Mouse (Mus musculus): ENCODE data around the gene Golm1. TPM values are rescaled to one million over a fixed set of nuclear protein-coding genes. Genes with fewer than 3 reads are reported as not detected.

The Golm1 gene
- polyA plus RNA-seq, 1 experiment, result 3.0 TPM

GRCm38 (mm10) chr13:59648598-59648997 lies 27.0 kb downstream of the Golm1 start:
- TF ChIP-seq POLR2A (IDR thresholded peaks at IDR 0.05; ENCODE audit: control insufficient read depth, low read depth, low read length) (no peak), CTCF (IDR thresholded peaks at IDR 0.05; ENCODE audit: control insufficient read depth, insufficient read depth, insufficient replicate concordance, low read depth, low read length) (no peak)
- no peaks in the 10 kb centered on the region for H3K36me3 ChIP-seq (ENCODE audit: control insufficient read depth, insufficient read depth, low read length)
- H3K27ac ChIP-seq (ENCODE audit: control insufficient read depth, insufficient read depth, low read depth, low read length), result no peak overlapping the region
- no peak overlapping the region for H3K4me3 ChIP-seq (ENCODE audit: control insufficient read depth, low read depth, low read length)
- H3K27me3 ChIP-seq (ENCODE audit: control insufficient read depth, insufficient read depth, low read length), result no peaks in the 10 kb centered on the region
- H3K4me1 ChIP-seq (ENCODE audit: control insufficient read depth, insufficient read depth, low read length), result peaks cover 4% of the 10 kb centered on the region

GRCm38 (mm10) chr13:59647484-59647883 lies 28.1 kb downstream of the Golm1 start:
- TF ChIP-seq POLR2A (IDR thresholded peaks at IDR 0.05; ENCODE audit: control insufficient read depth, low read depth, low read length) (no peak), CTCF (IDR thresholded peaks at IDR 0.05; ENCODE audit: control insufficient read depth, insufficient read depth, insufficient replicate concordance, low read depth, low read length) (no peak)
- Histone ChIP-seq H3K27me3 (ENCODE audit: control insufficient read depth, insufficient read depth, low read length) (no peaks in the 10 kb centered on the region), H3K36me3 (ENCODE audit: control insufficient read depth, insufficient read depth, low read length) (no peaks in the 10 kb centered on the region), H3K4me1 (ENCODE audit: control insufficient read depth, insufficient read depth, low read length) (no peaks in the 10 kb centered on the region; the same call in 1 of the 2 replicates), H3K4me3 (ENCODE audit: control insufficient read depth, low read depth, low read length) (no peak overlapping the region), H3K27ac (ENCODE audit: control insufficient read depth, insufficient read depth, low read depth, low read length) (no peak overlapping the region)

DNA sequence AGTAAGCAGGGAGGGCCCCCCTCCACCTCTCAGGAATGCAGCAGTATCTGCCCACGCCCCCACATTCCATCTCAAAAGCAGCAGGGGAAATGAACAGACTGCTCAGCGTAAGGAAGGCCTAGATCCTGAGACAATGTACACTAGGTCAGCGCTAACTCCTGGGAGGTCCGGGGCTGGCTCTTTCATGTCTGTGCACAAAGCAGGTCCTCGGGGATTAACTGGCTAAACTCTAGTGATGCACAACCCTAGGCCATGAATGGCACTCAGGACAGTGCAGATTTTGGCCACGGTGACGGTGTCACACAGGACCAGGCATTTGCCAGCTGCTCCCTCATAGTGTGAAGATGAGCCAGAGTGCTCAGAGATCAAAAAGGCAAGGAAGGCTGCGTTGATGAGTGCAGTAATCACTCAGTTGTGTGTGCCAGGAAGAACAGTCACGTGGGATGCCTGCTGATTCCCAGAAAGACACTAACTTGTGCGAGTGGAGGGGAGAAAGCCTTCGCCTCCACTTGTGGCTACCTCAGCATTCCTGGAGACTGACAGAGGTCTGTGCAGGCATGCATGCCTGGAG lies 28.9 kb downstream of the Golm1 start:
- H3K4me1 ChIP-seq (ENCODE audit: control insufficient read depth, insufficient read depth, low read length), result no peaks in the 10 kb centered on the region; the same call in 1 of the 2 replicates
- H3K36me3 ChIP-seq (ENCODE audit: control insufficient read depth, insufficient read depth, low read length), result no peaks in the 10 kb centered on the region
- H3K27me3 ChIP-seq (ENCODE audit: control insufficient read depth, insufficient read depth, low read length), result no peaks in the 10 kb centered on the region
- TF ChIP-seq CTCF (IDR thresholded peaks at IDR 0.05; ENCODE audit: control insufficient read depth, insufficient read depth, insufficient replicate concordance, low read depth, low read length) (no peak), POLR2A (IDR thresholded peaks at IDR 0.05; ENCODE audit: control insufficient read depth, low read depth, low read length) (no peak)
- H3K4me3 ChIP-seq (ENCODE audit: control insufficient read depth, low read depth, low read length), result no peak overlapping the region
- H3K27ac ChIP-seq (ENCODE audit: control insufficient read depth, insufficient read depth, low read depth, low read length), result no peak overlapping the region

DNA sequence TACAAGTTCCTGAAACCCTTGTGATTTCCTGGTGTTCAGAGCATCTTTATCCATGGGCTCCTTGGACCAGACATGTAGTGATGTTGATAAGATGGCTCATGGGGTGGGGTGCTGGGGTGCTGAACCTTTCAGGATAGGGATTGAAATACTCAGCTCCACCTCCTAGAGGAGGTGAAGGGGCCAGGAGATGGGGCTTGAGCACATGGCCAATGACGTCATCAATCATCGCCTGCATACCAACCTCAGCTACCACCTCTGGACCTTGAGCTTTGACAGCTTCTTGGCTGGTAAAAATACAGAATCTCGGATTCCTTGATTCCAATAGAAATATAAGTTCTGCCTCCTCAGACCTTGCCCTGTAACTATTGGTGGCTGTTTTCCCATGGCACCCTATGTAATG lies 30.1 kb downstream of the Golm1 start:
- H3K4me3 ChIP-seq (ENCODE audit: control insufficient read depth, low read depth, low read length), result no peak overlapping the region
- H3K4me1 ChIP-seq (ENCODE audit: control insufficient read depth, insufficient read depth, low read length), result no peaks in the 10 kb centered on the region; the same call in 1 of the 2 replicates
- no peak overlapping the region for H3K27ac ChIP-seq (ENCODE audit: control insufficient read depth, insufficient read depth, low read depth, low read length)
- TF ChIP-seq POLR2A (IDR thresholded peaks at IDR 0.05; ENCODE audit: control insufficient read depth, low read depth, low read length) (no peak), CTCF (IDR thresholded peaks at IDR 0.05; ENCODE audit: control insufficient read depth, insufficient read depth, insufficient replicate concordance, low read depth, low read length) (no peak)
- no peaks in the 10 kb centered on the region for H3K27me3 ChIP-seq (ENCODE audit: control insufficient read depth, insufficient read depth, low read length)
- no peaks in the 10 kb centered on the region for H3K36me3 ChIP-seq (ENCODE audit: control insufficient read depth, insufficient read depth, low read length)

DNA sequence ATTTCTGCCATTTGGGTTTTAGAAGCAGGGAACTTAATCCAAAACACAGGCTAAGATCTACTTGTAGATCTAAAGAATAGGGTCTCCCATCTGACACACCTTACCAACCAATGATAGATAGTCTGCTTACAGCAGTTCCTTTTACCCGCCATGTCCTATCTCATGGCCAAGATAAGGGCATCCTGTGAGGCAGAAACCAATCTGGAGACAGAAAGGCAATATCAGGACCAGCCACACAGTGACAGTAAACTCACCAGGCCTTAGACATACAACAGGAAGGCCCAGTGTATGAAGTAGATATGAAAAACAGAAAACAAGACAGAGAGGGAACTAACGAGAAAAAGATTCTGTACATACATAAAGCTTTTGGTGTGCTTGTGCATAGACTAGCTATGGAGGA lies 32.8 kb downstream of the Golm1 start:
- H3K36me3 ChIP-seq (ENCODE audit: control insufficient read depth, insufficient read depth, low read length), result no peaks in the 10 kb centered on the region
- no peak for TF ChIP-seq CTCF (IDR thresholded peaks at IDR 0.05; ENCODE audit: control insufficient read depth, insufficient read depth, insufficient replicate concordance, low read depth, low read length)
- no peak for TF ChIP-seq POLR2A (IDR thresholded peaks at IDR 0.05; ENCODE audit: control insufficient read depth, low read depth, low read length)

GRCm38 (mm10) chr13:59640178-59640440 lies 35.5 kb downstream of the Golm1 start:
- Histone ChIP-seq H3K27me3 (ENCODE audit: control insufficient read depth, insufficient read depth, low read length) (no peaks in the 10 kb centered on the region), H3K4me1 (ENCODE audit: control insufficient read depth, insufficient read depth, low read length) (no peaks in the 10 kb centered on the region; the same call in 1 of the 2 replicates), H3K36me3 (ENCODE audit: control insufficient read depth, insufficient read depth, low read length) (no peaks in the 10 kb centered on the region), H3K27ac (ENCODE audit: control insufficient read depth, insufficient read depth, low read depth, low read length) (no peak overlapping the region), H3K4me3 (ENCODE audit: control insufficient read depth, low read depth, low read length) (no peak overlapping the region)
- no peak for TF ChIP-seq CTCF (IDR thresholded peaks at IDR 0.05; ENCODE audit: control insufficient read depth, insufficient read depth, insufficient replicate concordance, low read depth, low read length)
- no peak for TF ChIP-seq POLR2A (IDR thresholded peaks at IDR 0.05; ENCODE audit: control insufficient read depth, low read depth, low read length)

More for the DNA sequence above, 32.8 kb downstream of the Golm1 start:
- Histone ChIP-seq H3K4me1 (ENCODE audit: control insufficient read depth, insufficient read depth, low read length) (no peaks in the 10 kb centered on the region; the same call in 1 of the 2 replicates), H3K4me3 (ENCODE audit: control insufficient read depth, low read depth, low read length) (no peak overlapping the region), H3K27me3 (ENCODE audit: control insufficient read depth, insufficient read depth, low read length) (no peaks in the 10 kb centered on the region), H3K27ac (ENCODE audit: control insufficient read depth, insufficient read depth, low read depth, low read length) (no peak overlapping the region)

GRCm38 (mm10) chr13:59639368-59640177 lies 36.0 kb downstream of the Golm1 start:
- Histone ChIP-seq H3K4me1 (ENCODE audit: control insufficient read depth, insufficient read depth, low read length) (no peaks in the 10 kb centered on the region), H3K27me3 (ENCODE audit: control insufficient read depth, insufficient read depth, low read length) (no peaks in the 10 kb centered on the region), H3K4me3 (ENCODE audit: control insufficient read depth, low read depth, low read length) (no peak overlapping the region), H3K36me3 (ENCODE audit: control insufficient read depth, insufficient read depth, low read length) (no peaks in the 10 kb centered on the region), H3K27ac (ENCODE audit: control insufficient read depth, insufficient read depth, low read depth, low read length) (no peak overlapping the region)
- no peak for TF ChIP-seq POLR2A (IDR thresholded peaks at IDR 0.05; ENCODE audit: control insufficient read depth, low read depth, low read length)
- TF ChIP-seq CTCF (IDR thresholded peaks at IDR 0.05; ENCODE audit: control insufficient read depth, insufficient read depth, insufficient replicate concordance, low read depth, low read length), result no peak
